Mouse (Mus musculus): ENCODE measurements around the gene Rbm48. TPM values are rescaled to one million over a fixed set of nuclear protein-coding genes. Genes with fewer than 3 reads are reported as not detected.
"Not testable (repeated sequence)": the region's sequence is repeated elsewhere in the genome, so short reads cannot be mapped to it uniquely, and the experiment has no call there.

Rbm48 gene
- total RNA-seq (2015), result 13.0 and 15.4 TPM in 2 replicates
- 27.4 and 32.4 TPM in 2 replicates for total RNA-seq (2017)

DNA sequence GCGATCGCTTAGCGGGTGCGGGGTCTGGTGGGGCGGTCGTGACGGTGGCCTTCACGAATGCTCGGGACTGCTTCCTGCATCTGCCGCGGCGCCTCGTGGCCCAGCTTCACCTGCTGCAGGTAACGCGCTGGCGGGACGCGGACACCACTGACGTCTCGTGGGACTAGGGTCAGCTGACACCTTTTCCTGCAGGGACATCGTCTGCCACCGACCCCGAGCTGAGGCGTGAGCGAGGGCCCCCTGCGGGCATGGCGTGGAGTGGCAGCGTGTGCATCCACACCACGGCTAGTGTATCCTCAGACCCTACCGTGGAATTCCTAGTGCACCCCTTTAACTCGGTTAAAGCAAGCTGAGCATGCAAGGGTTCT, at the start of gene Rbm48:
Gene Rbm48, minus strand, starts transcription at position 187 of the 368 bp plus-strand sequence.
- ATAC-seq (replicated peaks; ENCODE audit: poor library complexity), result peak; percentile 87

DNA sequence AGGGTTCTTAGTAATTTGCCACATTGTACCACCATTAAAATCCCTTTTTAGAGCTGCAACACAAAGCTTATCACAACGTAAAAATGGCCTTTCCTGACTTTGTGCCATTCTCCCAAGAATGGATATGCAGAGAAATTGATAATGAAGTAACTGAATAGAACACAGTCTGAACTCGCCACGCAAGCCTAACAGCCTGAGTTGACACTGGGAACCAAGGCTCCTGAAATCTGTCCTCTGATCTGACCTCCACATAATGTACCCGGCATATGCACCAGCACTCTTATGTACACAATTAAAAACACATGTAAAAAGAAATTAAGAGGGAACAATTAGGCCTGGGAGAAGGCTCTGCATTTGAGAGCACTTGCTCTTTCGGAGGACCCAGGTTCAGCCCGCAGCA, 48.9 kb upstream of the Rbm48 start:
- no peak for ATAC-seq (replicated peaks; ENCODE audit: poor library complexity)

DNA sequence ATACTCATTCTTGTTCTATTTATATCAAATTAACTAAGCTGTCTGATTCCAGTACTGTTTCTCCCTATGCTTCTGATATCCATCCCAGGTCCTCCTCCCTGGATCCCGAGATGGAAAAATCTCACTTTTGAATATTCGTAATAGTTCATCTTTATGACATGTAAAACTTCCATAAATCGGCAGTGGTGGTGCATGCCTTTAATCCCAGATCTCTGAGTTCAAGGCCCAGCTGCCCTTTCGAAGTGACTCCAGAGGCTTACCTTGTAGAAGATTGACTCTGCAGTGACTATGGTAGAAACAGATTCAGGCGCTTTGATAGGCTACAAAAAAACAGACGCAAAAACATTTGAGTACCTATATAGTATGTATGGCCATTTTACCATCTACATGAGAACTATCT, 48.2 kb upstream of the Rbm48 start:
- ATAC-seq (replicated peaks; ENCODE audit: poor library complexity), result no peak

DNA sequence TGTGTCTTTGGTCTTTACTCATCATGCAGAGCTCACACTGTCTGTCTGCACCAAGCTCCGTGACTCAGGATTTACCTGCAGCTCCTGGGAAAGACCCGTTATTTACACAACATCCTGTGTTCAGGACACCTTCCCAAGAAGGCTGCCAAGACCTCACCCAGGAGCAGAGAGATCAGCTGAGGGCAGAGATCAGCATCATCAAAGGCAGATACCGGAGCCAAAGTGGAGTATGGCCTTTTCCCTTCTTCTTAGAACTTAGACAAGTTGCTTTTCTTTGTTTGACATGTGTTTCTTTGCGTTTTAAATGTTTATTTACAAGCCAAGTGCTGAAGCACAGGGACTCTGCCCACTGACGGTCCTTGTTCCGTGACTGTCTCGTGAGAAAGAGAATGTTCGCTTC, 38.9 kb upstream of the Rbm48 start:
- ATAC-seq (replicated peaks; ENCODE audit: poor library complexity), result no peak

DNA sequence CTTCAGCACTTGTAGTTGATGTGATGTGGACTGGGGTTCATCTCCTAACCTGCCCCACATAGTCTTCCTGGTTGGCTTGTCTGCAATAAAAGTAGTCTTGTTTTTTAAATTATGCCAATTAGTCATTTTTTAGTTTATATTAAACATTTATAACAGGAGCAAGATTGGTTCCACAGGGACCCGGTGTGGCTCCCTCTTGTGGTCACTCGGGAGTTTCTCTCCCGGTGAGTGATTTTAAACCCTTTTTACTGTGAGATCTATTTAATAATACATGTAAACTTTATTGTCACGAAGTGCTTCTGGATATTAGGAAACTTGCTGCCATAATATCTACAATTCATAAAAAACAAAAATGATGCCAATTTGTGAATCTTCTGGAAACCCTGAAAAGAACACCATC, 37.6 kb upstream of the Rbm48 start:
- ATAC-seq (replicated peaks; ENCODE audit: poor library complexity), result peak; percentile 67

DNA sequence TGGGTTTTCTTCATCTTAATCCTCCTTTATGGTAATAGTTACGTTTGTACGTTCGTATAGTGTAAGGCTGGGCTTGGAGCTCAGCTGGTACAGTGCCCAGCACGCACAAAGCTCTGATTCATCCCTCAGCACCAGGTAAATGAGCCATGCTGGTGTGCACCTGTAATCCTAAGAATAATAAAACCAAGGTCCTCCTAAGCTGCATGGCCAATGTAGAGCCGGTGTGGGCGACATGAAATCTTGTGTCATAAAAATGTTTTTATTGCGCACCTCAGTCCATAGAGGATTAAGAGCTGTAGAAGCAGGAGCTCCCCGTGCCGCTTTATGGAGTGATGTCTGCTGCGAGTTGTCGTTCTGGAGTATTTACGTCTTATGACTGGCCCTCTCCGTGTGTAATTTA, 36.9 kb upstream of the Rbm48 start:
- ATAC-seq (replicated peaks; ENCODE audit: poor library complexity), result no peak

DNA sequence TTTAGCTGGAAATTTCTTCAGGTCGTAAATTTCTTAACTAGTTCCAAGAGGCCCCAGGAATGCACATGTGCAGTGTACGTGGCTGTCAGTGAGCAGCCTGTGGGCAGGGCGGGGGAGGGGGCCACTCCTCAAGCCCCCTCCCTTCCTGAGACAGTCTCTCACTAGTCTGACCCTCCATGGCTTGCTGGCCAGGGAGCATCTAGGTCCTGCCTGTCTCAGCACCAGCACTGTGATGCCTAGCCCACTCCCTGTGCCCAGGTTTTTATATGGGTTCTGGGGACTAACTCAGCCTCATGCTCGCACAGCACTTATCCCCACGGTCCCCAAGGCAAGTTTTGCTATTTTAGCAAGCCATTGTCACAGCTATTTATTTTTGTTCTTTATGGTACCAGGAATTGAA, 35.9 kb upstream of the Rbm48 start:
- ATAC-seq (replicated peaks; ENCODE audit: poor library complexity), result no peak

DNA sequence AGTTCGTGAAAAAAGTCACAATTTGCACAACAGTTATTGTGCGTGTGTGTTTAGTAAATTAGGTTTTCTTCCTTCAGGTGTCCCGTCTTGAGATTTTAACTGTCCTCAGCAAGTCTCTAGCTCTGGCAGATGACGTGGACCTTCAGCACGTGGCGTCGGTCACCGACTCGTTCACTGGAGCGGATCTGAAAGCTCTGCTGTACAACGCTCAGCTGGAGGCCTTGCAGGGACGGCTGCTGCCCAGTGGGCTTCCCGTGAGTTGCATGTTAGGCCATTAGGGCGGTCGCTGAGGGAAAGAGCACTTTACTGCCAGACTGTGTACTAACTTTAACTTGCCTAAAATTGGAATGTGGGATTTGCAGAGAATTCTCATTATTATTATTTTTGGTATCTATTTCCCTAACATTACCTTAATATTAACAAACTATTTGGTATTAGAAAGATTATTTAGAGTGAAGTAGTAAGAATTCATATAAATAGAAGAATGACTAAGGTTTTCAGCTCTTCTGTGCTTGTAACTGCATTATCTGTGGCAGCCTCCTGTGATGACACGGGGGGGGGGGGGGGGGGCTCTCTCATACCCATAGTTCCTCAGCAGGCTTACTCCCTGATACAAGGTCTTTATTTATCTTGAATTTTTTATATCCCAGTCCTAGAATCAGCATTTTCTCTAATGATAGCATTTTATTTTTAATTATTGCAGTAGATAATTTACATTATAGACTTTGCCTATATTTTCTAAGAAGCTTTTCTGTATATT, 35.3 kb upstream of the Rbm48 start:
- ATAC-seq (replicated peaks; ENCODE audit: poor library complexity), result peak; percentile 70

DNA sequence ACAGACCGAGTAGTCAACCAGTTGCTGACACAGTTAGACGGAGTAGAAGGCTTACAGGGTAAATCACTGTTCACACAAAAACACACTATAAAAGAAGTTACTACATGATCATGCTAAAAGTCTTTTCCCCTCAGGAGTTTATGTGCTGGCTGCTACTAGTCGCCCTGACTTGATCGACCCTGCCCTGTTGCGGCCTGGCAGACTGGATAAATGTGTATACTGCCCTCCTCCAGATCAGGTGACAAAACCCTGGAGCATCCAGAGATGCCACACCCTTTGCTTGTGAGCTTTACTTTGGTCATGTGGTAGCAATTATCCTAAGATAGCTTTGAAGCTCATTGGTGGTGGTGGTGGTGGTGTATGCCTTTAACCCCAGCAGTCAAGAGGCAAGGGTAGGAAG, 33.7 kb upstream of the Rbm48 start:
- no peak for ATAC-seq (replicated peaks; ENCODE audit: poor library complexity)

DNA sequence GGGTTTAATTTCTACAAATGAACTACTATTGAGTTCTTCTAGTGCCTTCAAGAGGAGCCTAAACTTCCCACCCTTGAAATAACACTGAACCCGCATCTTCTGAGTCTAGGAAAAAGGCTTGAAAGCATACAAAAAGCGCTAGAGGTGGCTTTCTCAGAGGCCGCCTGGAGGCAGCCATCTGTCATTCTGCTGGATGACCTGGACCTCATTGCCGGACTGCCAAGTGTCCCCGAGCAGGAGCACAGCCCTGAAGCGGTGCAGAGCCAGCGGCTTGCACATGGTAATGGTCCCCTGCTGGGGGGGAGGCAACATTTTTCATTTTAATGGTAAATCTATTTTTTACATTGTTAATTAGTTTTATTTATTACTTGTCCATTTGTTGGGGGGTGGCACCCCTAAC, 24.1 kb upstream of the Rbm48 start:
- no peak for ATAC-seq (replicated peaks; ENCODE audit: poor library complexity)

DNA sequence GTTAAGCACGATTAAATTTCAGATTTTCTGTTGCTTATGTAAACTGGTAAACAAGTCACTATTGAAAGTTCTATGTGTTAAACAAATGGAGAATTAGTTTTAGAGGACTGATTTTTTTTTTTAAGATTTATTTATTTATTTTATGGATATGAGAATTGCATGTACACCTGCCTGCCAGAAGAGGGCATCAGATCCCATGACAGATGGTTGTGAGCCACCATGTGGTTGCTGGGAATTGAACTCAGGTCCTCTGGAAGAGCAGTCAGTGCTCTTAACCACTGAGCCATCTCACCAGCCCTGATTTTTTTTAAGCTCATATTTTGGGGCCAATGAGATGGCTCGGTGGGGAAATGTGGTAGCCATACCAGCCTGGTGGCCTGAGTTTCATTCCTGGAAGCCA, 15.4 kb upstream of the Rbm48 start:
- ATAC-seq (replicated peaks; ENCODE audit: poor library complexity), result not testable (repeated sequence)

DNA sequence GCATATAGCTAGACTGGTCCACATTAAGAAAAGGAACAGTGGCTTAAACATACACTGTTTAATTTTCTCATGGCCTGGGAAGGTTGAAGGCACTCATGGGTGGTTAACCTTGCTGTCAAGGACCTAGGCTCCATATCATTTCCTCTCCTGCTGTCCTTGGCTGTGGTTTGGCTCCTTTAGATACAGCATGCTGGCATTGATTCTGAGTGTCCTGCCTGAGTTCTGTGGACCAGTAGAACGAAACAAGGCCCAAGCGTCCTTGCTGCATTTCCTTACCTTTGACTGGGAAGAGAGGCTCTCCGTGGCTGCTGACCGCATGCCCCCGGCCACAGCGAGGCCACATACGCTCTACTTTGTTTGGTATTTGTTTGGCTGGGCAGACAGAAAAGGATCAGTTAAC, 12.9 kb upstream of the Rbm48 start:
- no peak for ATAC-seq (replicated peaks; ENCODE audit: poor library complexity)

DNA sequence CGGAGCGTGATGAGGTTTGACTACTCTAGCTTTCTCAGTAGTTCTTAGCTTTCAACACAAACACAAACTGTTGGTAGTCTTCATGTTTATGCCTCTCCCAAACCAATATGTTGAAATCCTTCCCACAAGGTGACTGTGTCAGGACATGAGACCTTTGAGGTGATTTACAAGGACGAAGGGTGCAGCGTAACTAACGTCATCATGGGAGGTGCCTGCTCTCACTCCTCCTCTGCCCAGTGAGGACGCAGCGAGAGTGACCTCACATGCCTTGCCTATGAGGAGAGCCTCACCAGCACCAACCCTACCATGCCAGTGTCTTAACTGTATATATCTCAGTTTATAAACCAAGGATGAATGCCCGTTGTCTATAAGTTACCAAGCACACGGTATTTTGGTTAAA, 10.7 kb upstream of the Rbm48 start:
- ATAC-seq (replicated peaks; ENCODE audit: poor library complexity), result no peak

DNA sequence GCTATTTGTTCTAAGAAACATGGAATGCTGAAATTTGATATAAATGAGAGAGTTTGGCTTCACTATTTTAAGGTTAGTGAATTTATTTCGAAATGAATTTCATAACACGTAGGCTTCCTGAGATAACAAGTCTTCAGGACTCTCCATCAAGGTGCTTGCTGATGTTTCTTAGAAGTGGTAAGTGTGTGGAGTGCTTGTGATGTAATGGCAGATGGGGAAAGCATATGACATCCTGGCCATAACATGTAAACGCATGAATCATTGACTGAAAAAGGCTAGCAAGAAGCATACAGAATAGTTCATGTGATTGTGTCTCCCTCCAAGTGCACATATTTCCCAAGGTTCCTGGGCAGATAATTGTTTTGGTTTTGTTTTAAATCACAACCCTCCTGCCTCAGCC, 4.4 kb upstream of the Rbm48 start:
- no peak for ATAC-seq (replicated peaks; ENCODE audit: poor library complexity)

DNA sequence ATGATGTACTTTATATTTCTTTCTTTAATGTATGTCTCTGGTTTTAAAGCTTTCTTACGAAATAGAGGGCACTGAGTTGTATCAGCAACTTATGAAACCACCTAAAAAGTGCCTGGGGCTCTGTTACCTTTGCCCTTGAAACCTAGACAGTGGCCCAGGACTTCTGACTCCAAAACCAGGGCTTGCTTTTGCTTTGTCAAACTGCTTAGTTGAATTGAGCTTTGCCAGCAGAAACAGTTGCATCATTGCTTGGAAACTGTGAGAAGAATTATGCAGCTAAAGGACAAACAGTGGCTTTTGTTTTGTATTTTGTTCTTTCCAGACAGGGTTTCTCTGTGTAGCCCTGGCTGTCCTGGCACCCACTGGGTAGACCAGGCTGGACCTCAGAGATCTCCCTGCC, 3.9 kb upstream of the Rbm48 start:
- no peak for ATAC-seq (replicated peaks; ENCODE audit: poor library complexity)

DNA sequence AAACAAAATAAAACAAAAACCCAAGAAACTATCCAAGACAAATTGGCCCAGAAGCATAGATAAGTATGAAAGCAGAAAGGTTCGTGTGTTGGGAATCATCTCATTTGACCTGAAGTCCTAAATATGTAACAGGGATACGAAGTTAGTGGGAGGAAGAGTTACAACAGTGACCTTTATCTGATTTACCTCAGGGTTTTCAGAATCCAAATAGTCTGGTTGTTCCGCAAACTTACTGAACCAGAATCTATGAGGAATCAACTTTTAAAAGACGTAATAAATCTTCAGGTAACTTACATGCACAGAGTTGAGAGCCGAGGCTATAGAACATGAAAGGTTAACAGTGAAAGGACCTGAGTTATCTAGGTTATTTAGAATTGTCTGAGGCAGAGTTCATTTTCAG, 2.4 kb upstream of the Rbm48 start:
- ATAC-seq (replicated peaks; ENCODE audit: poor library complexity), result no peak

DNA sequence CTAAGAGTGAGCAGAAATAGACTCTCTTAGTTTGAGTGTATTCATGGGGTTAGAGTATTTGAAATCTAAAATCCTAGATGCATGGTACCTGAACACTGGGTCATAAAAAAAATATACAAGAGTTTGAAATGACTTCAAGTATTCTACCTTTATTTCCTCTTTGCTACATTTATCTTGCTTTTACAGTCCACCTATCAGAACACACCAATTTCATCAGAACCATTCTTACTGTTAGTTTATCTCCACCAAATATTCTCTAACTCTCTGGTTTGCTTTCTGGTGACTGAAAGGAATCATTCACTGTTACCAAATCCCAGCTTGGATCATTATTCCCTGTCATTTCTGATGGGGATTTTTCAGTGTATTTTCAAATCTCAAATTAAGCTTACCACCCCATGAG, 786 bp upstream of the Rbm48 start:
- no peak for ATAC-seq (replicated peaks; ENCODE audit: poor library complexity)

DNA sequence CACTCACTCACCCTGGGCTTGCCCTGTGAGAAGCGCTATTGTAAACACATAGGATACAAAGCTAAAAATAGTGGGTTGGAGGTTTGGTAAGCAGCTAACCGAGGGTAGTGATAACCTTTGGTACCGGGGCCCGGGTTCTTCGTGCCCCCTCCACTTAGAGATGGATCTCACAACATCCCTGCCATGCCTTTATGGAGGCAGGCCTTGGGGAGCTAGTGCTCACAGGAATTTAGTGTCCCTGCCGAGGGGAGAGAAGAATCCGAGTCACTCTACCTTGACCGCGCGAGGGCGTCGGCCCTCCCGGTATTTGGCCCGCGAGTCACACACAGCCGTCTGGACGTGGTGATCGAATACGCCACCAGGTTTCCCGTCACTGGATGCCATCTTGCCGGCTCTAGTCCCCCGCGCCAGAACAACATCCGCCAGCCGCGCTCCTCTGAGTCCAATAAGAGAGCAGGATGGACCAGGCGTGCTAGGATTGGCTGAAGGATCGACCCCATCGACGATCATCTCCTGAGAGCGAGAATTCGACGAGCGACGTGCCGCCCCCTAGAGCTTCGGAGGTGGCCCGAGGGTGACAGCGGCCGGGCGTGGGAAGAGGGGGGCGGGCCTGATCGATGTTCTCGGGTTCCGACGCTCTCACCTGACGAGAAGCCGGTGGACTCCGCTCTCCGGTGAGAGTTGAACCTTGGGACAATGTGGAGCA, 539 bp downstream of the Rbm48 start, which contains the start of gene Pex1:
Gene Pex1, plus strand, starts transcription at position 374 of the 706 bp plus-strand sequence.
- ATAC-seq (replicated peaks; ENCODE audit: poor library complexity), result peak; percentile 94

DNA sequence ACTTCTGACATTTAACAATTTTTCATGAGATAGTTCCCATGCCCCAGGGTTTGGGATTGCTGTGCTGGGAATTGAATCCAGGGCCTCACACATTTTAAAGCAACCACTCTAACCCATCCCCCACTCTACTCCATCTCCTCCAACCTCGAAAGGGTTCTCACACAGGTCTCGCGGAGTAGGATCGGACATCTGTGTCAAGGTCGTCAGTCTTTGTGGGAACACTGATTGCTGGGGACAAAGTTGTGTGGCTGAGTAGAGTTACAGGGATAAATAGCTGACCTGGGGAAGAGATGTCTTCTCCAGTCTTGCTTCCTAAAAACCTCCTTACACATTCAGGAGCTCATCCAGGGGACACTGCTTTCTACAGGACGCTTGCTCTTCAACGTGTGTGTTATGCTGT, 17.3 kb downstream of the Rbm48 start:
- no peak for ATAC-seq (replicated peaks; ENCODE audit: poor library complexity)

DNA sequence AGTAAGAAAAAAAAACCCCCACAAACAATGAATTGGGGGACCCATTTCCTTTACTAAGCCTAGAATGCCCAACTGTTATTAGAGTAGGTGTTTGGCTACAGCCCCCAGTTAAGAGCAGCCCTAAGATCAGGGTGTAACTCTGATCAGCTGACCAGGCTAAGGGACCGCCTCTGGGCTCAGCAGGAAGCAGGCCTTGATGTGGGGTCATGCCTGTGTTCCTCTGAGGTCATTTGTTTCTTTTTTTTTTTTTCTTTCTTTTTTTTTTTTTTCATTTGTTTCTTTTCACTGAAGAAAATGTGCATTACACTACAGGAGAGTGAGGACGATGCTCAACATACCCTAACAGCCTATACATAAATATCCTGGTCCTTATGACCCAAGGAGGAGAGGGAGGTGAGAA, 18.4 kb downstream of the Rbm48 start:
- no peak for ATAC-seq (replicated peaks; ENCODE audit: poor library complexity)

DNA sequence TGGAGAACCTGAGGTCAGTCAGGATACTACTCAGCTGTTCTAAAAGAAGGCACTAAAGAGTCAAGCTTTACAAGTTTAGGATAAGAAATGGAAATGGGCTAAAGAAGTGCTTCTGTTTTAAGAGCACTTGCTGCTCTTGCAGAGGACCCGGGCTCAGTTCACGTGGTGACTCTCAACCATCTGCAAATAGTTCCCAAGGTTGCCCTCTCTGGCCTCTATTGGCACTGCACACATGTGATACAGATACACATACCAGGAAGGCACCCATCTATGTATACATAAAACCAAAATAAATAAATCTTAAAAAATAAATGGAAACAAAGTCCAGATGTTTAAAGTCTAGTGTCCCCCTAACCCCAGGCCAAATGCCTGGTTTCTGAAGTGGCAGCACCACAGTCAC, 21.6 kb downstream of the Rbm48 start:
- peak; percentile 48; the same call in 1 of the 2 replicates for ATAC-seq (replicated peaks; ENCODE audit: poor library complexity)

DNA sequence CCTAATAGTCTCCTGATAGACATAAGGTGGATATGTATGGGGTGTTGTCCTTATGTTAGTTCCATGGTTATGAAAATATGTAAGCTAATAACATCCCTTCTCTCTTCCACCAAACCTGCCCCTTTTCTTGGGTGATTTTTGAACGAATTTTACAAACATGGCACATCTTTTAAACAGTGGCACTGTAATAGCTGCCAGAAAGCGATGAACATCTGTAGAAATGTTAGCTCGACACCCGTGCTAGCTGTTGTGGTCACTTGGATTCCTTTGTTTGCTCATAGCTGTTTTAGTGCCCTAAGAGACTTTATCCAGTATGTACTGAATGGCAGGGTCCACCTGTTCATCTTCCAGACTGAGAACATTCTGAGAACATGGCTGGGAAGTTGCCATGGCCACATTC, 25.1 kb downstream of the Rbm48 start, which contains the start of gene 1700109H08Rik:
Gene 1700109H08Rik, plus strand, starts transcription at position 301 of the 400 bp plus-strand sequence.
- no peak for ATAC-seq (replicated peaks; ENCODE audit: poor library complexity)

Data from megakaryocyte progenitor cell, adult 5-6 weeks (primary cell).